Mouse (Mus musculus): ENCODE results near the gene Id3. TPM values are rescaled to one million over a fixed set of nuclear protein-coding genes. Genes with fewer than 3 reads are reported as not detected.

Gene Id3
- polyA plus RNA-seq, 3 experiments from 2014 or later = 125 to 343 (median 290) TPM

DNA sequence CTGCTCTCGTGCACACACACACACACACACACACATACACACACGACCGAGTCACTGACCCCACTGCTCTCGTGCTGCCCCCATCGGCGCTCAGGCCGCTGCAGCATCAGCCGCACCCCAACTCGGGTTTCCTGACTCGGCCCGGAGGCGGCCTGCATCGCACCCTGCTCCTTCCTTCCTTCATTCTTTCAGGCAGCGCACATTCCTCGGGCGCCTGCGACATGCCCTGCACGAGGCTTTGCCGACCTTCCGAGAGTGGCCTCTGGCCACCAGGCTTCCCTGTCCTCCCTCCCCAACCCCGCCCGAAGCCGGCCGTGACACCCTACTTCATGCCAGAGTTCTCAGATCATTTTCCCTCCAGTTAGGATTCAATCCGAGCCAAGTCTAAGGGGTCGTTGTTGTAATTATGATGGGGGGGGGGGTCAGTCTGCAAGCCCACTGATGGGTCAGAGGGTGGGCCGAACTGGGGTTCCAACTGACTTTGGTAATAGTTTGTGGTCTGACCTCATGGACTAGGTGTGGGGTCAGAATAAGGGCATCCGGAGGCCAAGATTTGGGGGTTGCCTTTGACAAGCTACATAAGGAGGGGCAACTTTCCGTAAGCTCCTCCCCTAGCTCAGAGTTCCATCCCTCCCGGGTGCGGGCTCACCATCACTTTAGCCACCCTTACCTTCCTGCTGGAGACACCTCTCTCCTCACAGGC, 5.2 kb downstream of the Id3 start:
- ATAC-seq = no peak

- no peak for ATAC-seq
Measured at GRCm38 (mm10) chr4:136149045-136149379, 5.7 kb downstream of the Id3 start.

DNA sequence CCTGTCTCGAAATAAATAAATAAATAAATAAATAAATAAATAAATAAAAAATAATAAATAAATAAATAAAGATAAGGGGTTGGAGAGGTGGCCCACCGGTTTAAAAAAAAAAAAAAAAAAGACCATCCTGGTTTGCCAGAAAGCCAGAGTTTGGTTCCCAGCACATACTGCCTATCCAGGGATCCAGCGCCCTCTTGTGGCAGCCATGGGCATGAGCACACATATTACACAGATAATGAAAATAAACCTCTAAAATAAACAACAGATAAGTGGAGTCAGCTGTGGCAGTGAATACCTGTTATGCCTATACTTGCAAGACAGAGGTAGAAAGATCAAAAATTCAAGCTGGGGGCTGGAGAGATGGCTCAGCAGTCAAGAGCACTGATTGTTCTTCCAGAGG, 6.4 kb downstream of the Id3 start:
- no peak for ATAC-seq

DNA sequence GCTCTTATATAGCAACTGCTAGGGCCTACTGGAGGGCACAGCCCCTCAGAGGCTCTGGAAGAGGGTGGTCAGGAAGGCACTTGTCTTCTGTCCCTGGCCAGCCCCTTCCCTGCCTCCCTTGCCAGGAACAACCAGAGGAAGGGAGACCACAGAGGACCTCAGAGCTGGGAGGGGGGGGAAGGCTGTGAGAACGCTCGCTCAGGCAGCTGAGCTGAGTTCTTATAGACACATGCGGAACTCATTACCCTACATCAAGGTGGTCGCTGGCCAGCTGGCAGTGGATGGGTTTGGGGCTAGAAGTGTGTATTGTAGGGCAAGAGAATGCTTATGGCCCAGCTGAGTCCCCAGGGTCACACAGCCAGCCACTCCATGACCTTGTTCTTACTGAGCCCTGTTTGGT, 7.3 kb downstream of the Id3 start:
- ATAC-seq = no peak

DNA sequence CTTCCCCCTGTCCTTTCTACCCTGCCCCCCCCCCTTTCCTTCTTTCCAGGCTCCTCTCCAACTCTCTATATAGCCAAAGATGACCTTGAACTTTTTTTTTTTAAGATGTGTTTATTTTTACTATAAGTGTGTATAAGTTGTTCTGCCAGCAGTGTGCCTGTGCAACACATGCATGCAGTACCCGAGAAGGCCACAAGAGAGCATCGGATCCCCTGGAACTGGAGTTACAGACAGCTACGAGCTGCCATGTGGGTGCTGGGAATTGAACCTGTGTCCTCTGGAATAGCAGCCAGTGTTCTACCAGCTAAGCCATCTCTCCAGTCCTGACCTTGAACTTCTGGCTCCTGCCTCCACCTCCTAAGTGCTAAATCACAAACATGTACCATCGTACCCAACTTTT, 9.5 kb downstream of the Id3 start:
- ATAC-seq = no peak

GRCm38 (mm10) chr4:136154462-136154861, 11.2 kb downstream of the Id3 start:
- ATAC-seq = no peak

- ATAC-seq = no peak
Measured at GRCm38 (mm10) chr4:136158498-136158897, 15.2 kb downstream of the Id3 start.

DNA sequence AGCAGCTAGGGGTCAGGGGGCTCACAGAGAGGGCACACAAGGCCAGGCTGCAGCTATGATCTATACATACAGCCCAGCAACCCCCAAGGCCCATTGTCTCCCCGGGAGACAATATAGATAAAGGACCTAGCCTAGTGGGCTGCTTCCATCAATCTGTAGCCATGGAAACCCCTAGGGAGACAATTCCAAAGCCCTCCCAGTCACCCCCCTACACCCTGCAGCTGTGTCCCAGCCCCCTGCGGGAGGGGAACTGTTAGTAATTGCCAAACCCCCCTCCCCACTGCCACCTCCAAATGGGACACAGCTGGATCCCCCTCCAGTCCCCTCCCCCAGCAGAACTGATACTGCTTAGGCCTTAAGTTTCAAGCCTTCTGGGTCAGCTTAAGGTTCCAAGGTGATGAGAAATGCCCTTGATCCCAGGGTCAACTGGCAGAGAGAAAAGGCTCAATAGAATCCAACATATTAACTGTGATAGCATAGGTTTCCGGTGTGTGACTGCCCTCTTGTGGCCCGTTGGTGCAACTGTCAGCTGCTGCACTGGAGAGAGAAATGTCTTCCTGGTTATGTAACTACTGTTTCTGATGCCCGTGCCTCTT, 16.6 kb downstream of the Id3 start:
- peak; percentile 89 for ATAC-seq

DNA sequence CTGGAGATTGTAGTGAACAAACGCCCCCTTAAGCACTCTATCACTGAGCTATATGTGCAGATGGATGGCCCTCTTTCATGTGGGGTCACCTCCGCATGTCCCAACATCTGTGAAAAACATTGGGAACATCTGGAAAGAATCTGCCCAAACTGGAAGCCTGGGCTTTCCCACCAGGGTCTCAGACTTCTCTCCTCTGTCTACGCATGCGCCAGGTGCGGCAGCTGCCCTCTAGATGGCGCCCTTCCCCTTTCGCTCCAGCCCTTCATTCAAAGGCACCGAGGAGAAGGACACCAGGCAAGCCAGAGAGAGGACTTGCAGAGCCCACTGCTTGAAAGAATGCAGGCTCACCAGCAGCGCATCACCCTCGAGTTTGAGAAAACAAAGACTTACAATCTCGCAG, 20.2 kb downstream of the Id3 start:
- ATAC-seq = peak; percentile 65

DNA sequence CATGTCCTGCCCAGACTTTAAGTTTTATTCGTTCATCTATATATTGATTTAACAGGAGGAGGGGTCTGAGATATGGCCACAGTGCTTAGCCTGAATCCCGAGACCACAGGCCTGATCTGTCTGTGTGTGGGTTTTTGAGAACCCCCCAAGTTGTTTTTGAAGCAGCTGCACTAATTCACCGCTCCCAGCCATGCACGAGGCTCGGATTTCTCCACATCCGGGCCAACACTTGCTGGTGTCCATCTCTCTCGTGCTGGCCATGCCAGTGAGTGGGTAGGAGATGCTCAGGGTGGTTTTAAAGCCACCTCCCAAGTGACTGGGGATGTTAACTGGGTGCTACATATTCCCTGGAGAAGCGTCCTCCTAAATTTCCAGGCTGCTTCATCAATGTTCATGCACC, 21.7 kb downstream of the Id3 start:
- ATAC-seq = no peak

DNA sequence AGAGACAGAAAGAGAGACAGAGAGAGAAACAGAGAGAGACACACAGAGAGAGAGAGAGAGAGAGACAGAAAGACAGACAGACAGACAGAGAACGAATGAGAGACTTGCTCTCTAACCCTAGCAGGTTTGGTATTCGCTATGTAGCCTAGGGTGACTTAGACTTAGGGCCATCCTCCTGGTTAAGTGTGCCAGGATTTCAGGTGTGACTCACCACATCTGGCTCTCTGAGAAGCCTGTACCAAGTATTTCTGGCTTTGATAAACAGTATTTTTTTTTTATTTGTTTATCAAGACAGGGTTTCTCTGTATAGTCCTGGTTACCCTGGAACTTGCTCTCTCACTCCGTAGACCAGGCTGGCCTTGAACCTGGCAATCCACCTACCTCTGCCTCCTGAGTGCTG, 24.4 kb downstream of the Id3 start:
- ATAC-seq = no peak

- ATAC-seq = no peak
Measured at GRCm38 (mm10) chr4:136170401-136170800, 27.1 kb downstream of the Id3 start.

GRCm38 (mm10) chr4:136171455-136171854, 28.2 kb downstream of the Id3 start:
- ATAC-seq = no peak

GRCm38 (mm10) chr4:136172011-136172541, 28.8 kb downstream of the Id3 start, which contains the start of gene E2f2:
Gene E2f2, plus strand, starts transcription at chr4:136172394.
- peak; percentile 85 for ATAC-seq

DNA sequence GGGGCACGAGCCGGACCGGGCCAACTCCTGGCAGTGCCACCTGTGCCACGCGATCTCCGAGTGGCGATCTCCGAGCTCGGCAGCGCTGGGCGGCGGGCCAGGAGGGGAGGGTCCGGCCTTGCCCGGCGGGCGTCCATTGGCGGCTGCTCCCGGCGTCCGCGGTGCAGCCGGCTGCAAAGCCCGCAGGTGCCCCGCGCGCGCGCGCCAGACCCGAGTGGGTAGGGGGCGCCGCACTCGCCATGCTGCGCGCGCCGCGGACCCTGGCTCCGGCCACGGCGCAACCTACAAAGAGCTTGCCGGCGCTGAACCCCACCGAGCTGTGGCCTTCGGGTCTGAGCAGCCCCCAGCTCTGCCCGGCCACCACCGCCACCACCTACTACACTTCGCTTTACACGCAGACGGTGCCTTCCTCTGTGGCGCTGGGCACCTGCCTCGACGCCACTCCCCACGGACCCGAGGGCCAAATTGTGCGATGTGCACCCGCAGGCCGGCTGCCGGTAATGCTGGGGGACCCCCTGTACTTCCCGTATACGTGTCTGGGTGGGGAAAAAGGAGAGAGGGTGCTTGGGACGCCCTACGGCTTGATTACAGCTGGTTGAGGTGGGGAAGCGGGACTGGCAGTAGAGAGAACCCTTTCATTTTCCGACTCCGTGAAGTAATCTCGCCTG, 29.4 kb downstream of the Id3 start:
- no peak for ATAC-seq

GRCm38 (mm10) chr4:136173210-136173715, 30.0 kb downstream of the Id3 start:
- no peak for ATAC-seq

GRCm38 (mm10) chr4:136174216-136175193, 31.2 kb downstream of the Id3 start:
- no peak for ATAC-seq

GRCm38 (mm10) chr4:136176022-136176552, 32.8 kb downstream of the Id3 start:
- no peak for ATAC-seq

- no peak for ATAC-seq
Measured at GRCm38 (mm10) chr4:136177244-136177611, 33.9 kb downstream of the Id3 start.

GRCm38 (mm10) chr4:136177612-136178474, 34.5 kb downstream of the Id3 start:
- ATAC-seq = no peak

DNA sequence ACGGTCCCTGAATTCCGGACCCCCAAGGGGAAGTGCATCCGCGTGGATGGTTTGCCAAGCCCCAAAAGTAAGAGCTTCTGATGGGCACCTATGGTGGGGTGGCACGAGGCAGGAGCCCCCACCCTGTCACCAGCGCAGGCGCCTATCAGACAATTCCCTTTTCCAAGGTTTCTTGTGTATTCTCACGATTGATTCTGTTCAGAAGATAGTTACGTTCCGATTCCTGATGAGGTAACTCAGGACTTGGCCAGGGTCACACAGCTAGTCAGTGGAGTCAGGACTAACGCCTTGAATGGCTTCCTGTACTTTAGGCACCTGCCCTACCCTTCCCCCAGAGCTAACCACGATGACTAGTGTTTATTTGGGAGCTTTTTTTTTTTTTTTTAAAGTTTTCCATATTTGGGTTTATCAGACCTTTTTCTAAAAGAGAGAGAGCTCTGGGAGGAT, 35.2 kb downstream of the Id3 start:
- no peak for ATAC-seq

Data from inflammation-experienced regulatory T-cells, adult 6 months (primary cell).